Mouse (Mus musculus): ENCODE measurements around the gene Mkrn1.

GRCm38 (mm10) chr6:39372727-39373126 is 47.5 kb downstream of the Mkrn1 start:
- no peak for TF ChIP-seq CTCF (IDR thresholded peaks at IDR 0.05; ENCODE audit: control insufficient read depth, insufficient read depth, insufficient read length)
- TF ChIP-seq FOSL1 (IDR thresholded peaks at IDR 0.05; ENCODE audit: insufficient read depth, low read length, poor library complexity, severe bottlenecking), result no peak
- no peak for TF ChIP-seq USF1 (IDR thresholded peaks at IDR 0.05; ENCODE audit: low read depth)
- TF ChIP-seq CEBPB (IDR thresholded peaks at IDR 0.05; ENCODE audit: low read depth), result no peak

Measured in C2C12 (cell line).